Mouse (Mus musculus) kidney, adult 2 months (tissue): ENCODE measurements at regions not wholly inside any gene's neighbourhood (a gene's known extent, or its start where the extent isn't known, plus 50 kb on each side); places are given as distances from the start of the nearest gene placed in this dataset.

Experiments
- DNase-seq: peaks from one replicate; pipeline ENCODE4 v3.0.0; 2021
- H3K27ac ChIP-seq: fragments of 200-500 bp; 2 replicates; pipeline ENCODE4 v1.5.1; 2012; ENCODE audit warnings: low read depth, low read length, control low read depth, inconsistent platforms; ENCODE audit not compliant: insufficient read depth
- H3K27me3 ChIP-seq: fragments of 200-500 bp; replicated peaks from 2 replicates; pipeline ENCODE4 v1.6.1; 2012; ENCODE audit warnings: mild to moderate bottlenecking, moderate library complexity, low read length, inconsistent platforms; ENCODE audit not compliant: control insufficient read depth, insufficient read depth
- H3K36me3 ChIP-seq: fragments of 200-500 bp; 2 replicates; pipeline ENCODE4 v1.6.1; 2012; ENCODE audit warnings: mild to moderate bottlenecking, moderate library complexity, low read length, inconsistent platforms; ENCODE audit not compliant: control insufficient read depth, insufficient read depth
- H3K4me1 ChIP-seq: fragments of 200-500 bp; 2 replicates; pipeline ENCODE4 v1.6.1; 2011; ENCODE audit warnings: low read length; ENCODE audit not compliant: control insufficient read depth, insufficient read depth
- H3K4me3 ChIP-seq: fragments of 200-500 bp; 2 replicates; pipeline ENCODE4 v1.5.1; 2011; ENCODE audit warnings: mild to moderate bottlenecking, low read depth, low read length, control low read depth; ENCODE audit not compliant: insufficient read depth
- CTCF ChIP-seq: fragments of 200-500 bp; conservative IDR thresholded peaks from 2 replicates; pipeline ENCODE4 v1.5.1; 2011; ENCODE audit warnings: low read depth, mild to moderate bottlenecking, control low read depth, low read length, moderate library complexity, mixed read lengths; ENCODE audit not compliant: insufficient read depth, insufficient read length
- POLR2A ChIP-seq: fragments of 200-500 bp; IDR thresholded peaks from one replicate; pipeline ENCODE4 v1.6.1; 2011; ENCODE audit warnings: low read depth, low read length, control low read depth
- WGBS: fragments of 180-500 bp; shearing (Covaris S2); methylation state at CpG from one replicate; pipeline ENCODE4 v1.1.7; 2018; 5-methylcytosine and 5-hydroxymethylcytosine counted together

GRCm38 (mm10) chr12:106479878-106480194 is 469.8 kb downstream of the Vrk1 start:
- H3K36me3 ChIP-seq, result no peaks in the 10 kb centered on the region
- no peak overlapping the region for H3K4me3 ChIP-seq
- no peaks in the 10 kb centered on the region for H3K27me3 ChIP-seq
- H3K27ac ChIP-seq, result no peak overlapping the region
- WGBS, result 25% methylated on average over 6 of the region's 6 CpGs
- H3K4me1 ChIP-seq, result no peaks in the 10 kb centered on the region
- no peak for TF ChIP-seq CTCF
- no peak for TF ChIP-seq POLR2A
- DNase-seq, result no peak

GRCm38 (mm10) chr12:106480281-106481060 is 470.4 kb downstream of the Vrk1 start:
- 47% methylated on average over 12 of the region's 12 CpGs for WGBS
- H3K27ac ChIP-seq, result no peak overlapping the region
- no peaks in the 10 kb centered on the region for H3K27me3 ChIP-seq
- DNase-seq, result no peak
- no peak overlapping the region for H3K4me3 ChIP-seq
- H3K36me3 ChIP-seq, result no peaks in the 10 kb centered on the region
- H3K4me1 ChIP-seq, result no peaks in the 10 kb centered on the region
- no peak for TF ChIP-seq POLR2A

GRCm38 (mm10) chr12:106501622-106502327 is 491.7 kb downstream of the Vrk1 start:
- DNase-seq, result no peak
- no peaks in the 10 kb centered on the region for H3K36me3 ChIP-seq
- H3K4me3 ChIP-seq, result no peak overlapping the region
- TF ChIP-seq CTCF, result no peak
- TF ChIP-seq POLR2A, result no peak
- no peak overlapping the region for H3K27ac ChIP-seq
- no peaks in the 10 kb centered on the region for H3K4me1 ChIP-seq
- no peaks in the 10 kb centered on the region for H3K27me3 ChIP-seq
- WGBS, result 42% methylated on average over 12 of the region's 12 CpGs

DNA sequence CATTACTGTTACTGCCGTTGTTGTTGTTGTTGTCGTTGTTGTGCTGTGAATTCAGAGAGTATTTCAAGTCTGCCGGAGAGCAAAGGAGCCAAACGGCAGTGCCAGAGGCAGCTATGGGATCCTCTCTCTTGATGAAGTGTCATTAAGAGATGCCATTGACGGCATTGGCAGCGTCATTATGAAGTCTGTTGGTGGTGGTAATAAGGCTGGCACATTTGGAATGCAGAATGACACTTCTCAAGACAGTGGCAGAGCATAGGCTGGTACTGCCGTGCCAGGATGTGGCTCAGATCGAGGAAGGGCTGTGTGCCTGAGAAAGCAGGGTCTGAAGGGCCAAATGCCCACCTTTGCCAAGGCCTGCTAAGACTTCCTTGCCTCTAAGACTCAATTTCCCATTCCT is 494.3 kb downstream of the Vrk1 start:
- 89% methylated on average over 8 of the region's 8 CpGs for WGBS
- H3K36me3 ChIP-seq, result no peaks in the 10 kb centered on the region
- no peak for TF ChIP-seq CTCF
- TF ChIP-seq POLR2A, result no peak
- H3K4me1 ChIP-seq, result no peaks in the 10 kb centered on the region
- no peak overlapping the region for H3K4me3 ChIP-seq
- no peak overlapping the region for H3K27ac ChIP-seq
- DNase-seq, result no peak
- H3K27me3 ChIP-seq, result no peaks in the 10 kb centered on the region

GRCm38 (mm10) chr12:106514057-106514456 is 504.0 kb downstream of the Vrk1 start:
- H3K4me1 ChIP-seq, result no peaks in the 10 kb centered on the region
- WGBS, result 67% methylated on average over 11 of the region's 11 CpGs
- TF ChIP-seq CTCF, result no peak
- no peak for TF ChIP-seq POLR2A
- no peak for DNase-seq
- no peak overlapping the region for H3K4me3 ChIP-seq
- no peaks in the 10 kb centered on the region for H3K36me3 ChIP-seq
- H3K27me3 ChIP-seq, result no peaks in the 10 kb centered on the region
- no peak overlapping the region for H3K27ac ChIP-seq

GRCm38 (mm10) chr12:106515257-106515788 is 505.3 kb downstream of the Vrk1 start:
- TF ChIP-seq POLR2A (no peak), CTCF (no peak)
- no peaks in the 10 kb centered on the region for H3K27me3 ChIP-seq
- no peak for DNase-seq
- 43% methylated on average over 17 of the region's 17 CpGs for WGBS
- no peak overlapping the region for H3K27ac ChIP-seq
- no peak overlapping the region for H3K4me3 ChIP-seq
- no peaks in the 10 kb centered on the region for H3K4me1 ChIP-seq
- H3K36me3 ChIP-seq, result no peaks in the 10 kb centered on the region

GRCm38 (mm10) chr12:106519141-106519540 is 509.1 kb downstream of the Vrk1 start:
- Histone ChIP-seq H3K27me3 (no peaks in the 10 kb centered on the region), H3K4me1 (no peaks in the 10 kb centered on the region), H3K27ac (no peak overlapping the region), H3K4me3 (no peak overlapping the region), H3K36me3 (no peaks in the 10 kb centered on the region)
- TF ChIP-seq CTCF (no peak), POLR2A (no peak)
- DNase-seq, result no peak
- 65% methylated on average over 5 of the region's 5 CpGs for WGBS
